Mouse (Mus musculus) layer of hippocampus, adult 18-20 months (tissue): ENCODE data around the gene Erc1. TPM values are rescaled to one million over a fixed set of nuclear protein-coding genes. Genes with fewer than 3 reads are reported as not detected.
"Not testable (repeated sequence)": the region's sequence is repeated elsewhere in the genome, so short reads cannot be mapped to it uniquely, and the experiment has no call there.

Source experiments
- DNase-seq, 2 experiments: peaks; one replicate each; pipeline ENCODE4 v3.0.0; 2022; ENCODE audit warnings: low spot score in 2 of 2
- long read RNA-seq: library from polyadenylated mRNA; stranded (forward); transcript quantifications from one replicate; pipeline ENCODE4 v2.0.0, GENCODE M21; 2021
- total RNA-seq, 2 experiments: library from RNA; stranded (reverse); gene quantifications; 2 replicates each; pipeline ENCODE4 v1.2.3; 2021

Gene Erc1
- total RNA-seq: 10 to 100 TPM; 48.0 to 48.7 TPM
- long read RNA-seq, partial matches to known transcripts: 0 of 15 reads
- long read RNA-seq, other reads (novel, unspliced or antisense): 15 of 15 reads

- DNase-seq: peak; percentile 88 to 94
These were observed at the start of gene Erc1 for GRCm38 (mm10) chr6:119848034-119848695. Gene Erc1, minus strand, starts transcription at chr6:119848167.

GRCm38 (mm10) chr6:119892711-119893110 is 44.7 kb upstream of the Erc1 start:
- DNase-seq: no peak

GRCm38 (mm10) chr6:119883151-119883550 is 35.2 kb upstream of the Erc1 start:
- DNase-seq: no peak

- DNase-seq: peak; percentile 86 to 95
These were observed 16.5 kb upstream of the Erc1 start for GRCm38 (mm10) chr6:119864341-119865034.

- DNase-seq: no peak
These were observed 13.6 kb upstream of the Erc1 start for GRCm38 (mm10) chr6:119861519-119861918.

- DNase-seq: no peak
These were observed 12.3 kb upstream of the Erc1 start for GRCm38 (mm10) chr6:119860236-119860635.

- no peak for DNase-seq
These were observed 7.5 kb upstream of the Erc1 start for GRCm38 (mm10) chr6:119855471-119855870.

- DNase-seq: no peak
These were observed 6.2 kb upstream of the Erc1 start for GRCm38 (mm10) chr6:119854156-119854555.

GRCm38 (mm10) chr6:119849858-119850257 is 1.9 kb upstream of the Erc1 start:
- no peak for DNase-seq

- DNase-seq: no peak
These were observed 1.4 kb upstream of the Erc1 start for GRCm38 (mm10) chr6:119849348-119849709.

- DNase-seq: no peak
These were observed 855 bp upstream of the Erc1 start for GRCm38 (mm10) chr6:119848696-119849347.

GRCm38 (mm10) chr6:119847518-119848033 is 391 bp downstream of the Erc1 start:
- peak; percentile 5 to 13 for DNase-seq

GRCm38 (mm10) chr6:119846751-119847517 is 1.0 kb downstream of the Erc1 start:
- DNase-seq: no peak

- peak; percentile 8 to 60 for DNase-seq
These were observed 18.0 kb downstream of the Erc1 start for GRCm38 (mm10) chr6:119829951-119830350.

GRCm38 (mm10) chr6:119828165-119828564 is 19.8 kb downstream of the Erc1 start:
- DNase-seq: no peak

GRCm38 (mm10) chr6:119826701-119827100 is 21.3 kb downstream of the Erc1 start:
- no peak for DNase-seq

- DNase-seq: no peak
These were observed 25.8 kb downstream of the Erc1 start for GRCm38 (mm10) chr6:119822216-119822615.

GRCm38 (mm10) chr6:119821158-119821557 is 26.8 kb downstream of the Erc1 start:
- DNase-seq: no peak

GRCm38 (mm10) chr6:119818541-119818940 is 29.4 kb downstream of the Erc1 start:
- DNase-seq: no peak

GRCm38 (mm10) chr6:119815426-119815825 is 32.5 kb downstream of the Erc1 start:
- no peak for DNase-seq

GRCm38 (mm10) chr6:119813055-119813454 is 34.9 kb downstream of the Erc1 start:
- not testable (repeated sequence) for DNase-seq
